8 mouse cellular contexts compared by ENCODE assay signal in genomic region chr17:45815833-45816232, GRCm38 (mm10).
DNase-seq lines count a peak whose midpoint lies in the region; ATAC-seq lines count a peak whose summit lies in the region.

No protein-coding gene starts in this region.

- no peak overlapping the region for H3K4me2 ChIP-seq in midbrain, embryonic 13.5 days (replicated peaks)

- no peak overlapping the region for H3K4me3 ChIP-seq in midbrain, embryonic 10.5 days
- H3K4me3 ChIP-seq in midbrain, embryonic 13.5 days (replicated peaks): no peak overlapping the region

- 0 out of 2 replicates have a peak overlapping the region, but pooled peaks have one; percentile 24 for H3K27ac ChIP-seq in midbrain, embryonic 10.5 days (replicated peaks)
- H3K27ac ChIP-seq in midbrain, embryonic 13.5 days: no peak overlapping the region

- peak; percentile 53 to 71 for DNase-seq in adrenal gland, adult (ENCODE audit: inconsistent age in 2 of 2, low spot score in 1 of 2)
- DNase-seq in adrenal gland, postnatal 25 days: no peak
- DNase-seq in midbrain, embryonic 10.5 days (ENCODE audit: low spot score): no peak
- peak; percentile 83 to 85 for DNase-seq in heart, adult 9 months (ENCODE audit: low spot score in 2 of 2)
- DNase-seq in lung, postnatal 25 days (ENCODE audit: low spot score): peak; percentile 8
- DNase-seq in embryo, embryonic 11 days: no peak

- no peak for ATAC-seq in midbrain, embryonic 13.5 days
- no peak for ATAC-seq in cerebellum, adult (ENCODE audit: insufficient number of reproducible peaks, low FRiP score, low TSS enrichment)

- no peaks in the 10 kb centered on the region for H3K9me3 ChIP-seq in midbrain, embryonic 10.5 days (replicated peaks)
- no peaks in the 10 kb centered on the region for H3K9me3 ChIP-seq in midbrain, embryonic 13.5 days

- peaks cover 13% of the 10 kb centered on the region for H3K4me1 ChIP-seq in midbrain, embryonic 10.5 days
- no peaks in the 10 kb centered on the region for H3K4me1 ChIP-seq in midbrain, embryonic 13.5 days (replicated peaks)

- H3K27me3 ChIP-seq in midbrain, embryonic 10.5 days (ENCODE audit: low read depth, poor library complexity, severe bottlenecking): peaks cover 13% of the 10 kb centered on the region; the same call in 1 of the 2 replicates
- 0 out of 2 replicates have a peak, but pooled peaks cover 8% of the 10 kb centered on the region for H3K27me3 ChIP-seq in midbrain, embryonic 13.5 days

- no peaks in the 10 kb centered on the region for H3K36me3 ChIP-seq in midbrain, embryonic 10.5 days
- H3K36me3 ChIP-seq in midbrain, embryonic 13.5 days: no peaks in the 10 kb centered on the region

- WGBS in midbrain, embryonic 10.5 days: 42% methylated on average over 2 of the region's 2 CpGs
- 41% methylated on average over 2 of the region's 2 CpGs for WGBS in midbrain, embryonic 13.5 days

- no peak overlapping the region for H3K9ac ChIP-seq in midbrain, embryonic 13.5 days (replicated peaks)

Comparison
In these comparisons a context has a peak if more than half of its experiments do, and no peak if none do; other contexts are left out.
1. DNase-seq: peak in adrenal gland, adult (2 of 2), heart, adult 9 months (2 of 2) and lung, postnatal 25 days (single experiment); none in adrenal gland, postnatal 25 days (single experiment), midbrain, embryonic 10.5 days (single experiment) and embryo, embryonic 11 days (single experiment).